Mouse (Mus musculus): ENCODE data around the gene Lcp2. TPM values are rescaled to one million over a fixed set of nuclear protein-coding genes. Genes with fewer than 3 reads are reported as not detected.

Lcp2 gene
- polyA plus RNA-seq, 1 experiment from 2014 or later, result 2.0 TPM

DNA sequence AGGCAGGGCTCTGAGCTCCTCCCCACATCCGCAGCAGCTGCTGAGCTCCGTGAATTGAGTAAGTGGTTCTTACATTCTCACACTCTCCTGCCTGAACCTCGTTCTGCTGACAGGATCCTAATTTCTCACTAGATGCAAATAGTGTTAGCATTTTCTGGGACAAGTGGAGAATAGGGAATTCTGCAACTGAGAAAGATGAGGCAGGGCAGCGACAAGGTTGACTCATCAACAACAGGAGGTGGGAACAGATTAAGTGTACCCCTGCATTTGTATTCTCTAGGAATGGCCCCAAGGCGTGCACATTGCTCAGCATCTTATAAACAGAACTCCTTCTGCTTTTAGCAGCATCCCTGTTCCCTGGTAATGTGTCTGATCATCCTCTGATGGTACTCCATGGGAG is 6.7 kb upstream of the Lcp2 start:
- H3K4me3 ChIP-seq (replicated peaks; ENCODE audit: low read length), result no peak overlapping the region
- no peak overlapping the region for H3K27ac ChIP-seq
- H3K4me1 ChIP-seq (replicated peaks; ENCODE audit: control insufficient read depth, insufficient read depth, low read length), result no peaks in the 10 kb centered on the region
- 78% methylated on average over 5 of the region's 5 CpGs for WGBS
- H3K9me3 ChIP-seq (ENCODE audit: control insufficient read depth, low read length), result no peaks in the 10 kb centered on the region
- no peaks in the 10 kb centered on the region for H3K36me3 ChIP-seq (replicated peaks; ENCODE audit: control insufficient read depth, insufficient read depth)
- H3K4me2 ChIP-seq (replicated peaks), result no peak overlapping the region
- no peak for ATAC-seq (ENCODE audit: low FRiP score)
- H3K9ac ChIP-seq, result no peak overlapping the region
- DNase-seq (ENCODE audit: low spot score), result no peak
- no peaks in the 10 kb centered on the region for H3K27me3 ChIP-seq (ENCODE audit: control insufficient read depth, insufficient read depth, low read length)

- no peak for DNase-seq (ENCODE audit: low spot score)
- Histone ChIP-seq H3K27ac (no peak overlapping the region), H3K4me1 (replicated peaks; ENCODE audit: control insufficient read depth, insufficient read depth, low read length) (no peaks in the 10 kb centered on the region), H3K36me3 (replicated peaks; ENCODE audit: control insufficient read depth, insufficient read depth) (no peaks in the 10 kb centered on the region), H3K4me3 (replicated peaks; ENCODE audit: low read length) (no peak overlapping the region), H3K4me2 (replicated peaks) (no peak overlapping the region), H3K9me3 (ENCODE audit: control insufficient read depth, low read length) (no peaks in the 10 kb centered on the region), H3K9ac (no peak overlapping the region), H3K27me3 (ENCODE audit: control insufficient read depth, insufficient read depth, low read length) (no peaks in the 10 kb centered on the region)
- no peak for ATAC-seq (ENCODE audit: low FRiP score)
- WGBS, result 82% methylated on average over 1 of the region's 1 CpGs
Observed at GRCm38 (mm10) chr11:34042808-34043207, 3.9 kb upstream of the Lcp2 start.

DNA sequence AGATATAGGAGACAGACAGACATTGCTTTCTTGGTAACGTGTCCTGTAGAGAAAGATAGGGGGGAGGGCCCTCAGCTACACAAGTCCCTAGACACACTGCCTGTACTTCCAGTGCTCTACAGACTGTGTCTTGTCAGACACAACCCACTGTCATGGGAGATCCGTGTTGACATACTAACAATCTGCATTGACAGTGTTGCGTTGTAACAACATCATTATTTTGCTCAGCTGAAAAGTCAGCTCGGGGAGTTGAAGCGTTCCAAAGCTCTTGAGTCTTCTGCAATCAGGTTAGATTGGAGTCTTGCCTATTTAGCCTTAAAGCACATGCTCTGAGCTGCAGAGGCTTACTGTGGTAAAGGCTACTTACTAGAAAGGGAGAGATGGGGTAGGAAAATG is 820 bp downstream of the Lcp2 start:
- Histone ChIP-seq H3K36me3 (replicated peaks; ENCODE audit: control insufficient read depth, insufficient read depth) (no peaks in the 10 kb centered on the region), H3K27me3 (ENCODE audit: control insufficient read depth, insufficient read depth, low read length) (no peaks in the 10 kb centered on the region), H3K4me1 (replicated peaks; ENCODE audit: control insufficient read depth, insufficient read depth, low read length) (no peaks in the 10 kb centered on the region), H3K27ac (no peak overlapping the region), H3K4me3 (replicated peaks; ENCODE audit: low read length) (no peak overlapping the region), H3K4me2 (replicated peaks) (no peak overlapping the region), H3K9me3 (ENCODE audit: control insufficient read depth, low read length) (no peaks in the 10 kb centered on the region), H3K9ac (no peak overlapping the region)
- ATAC-seq (ENCODE audit: low FRiP score) (no peak), DNase-seq (ENCODE audit: low spot score) (no peak)
- 84% methylated on average over 5 of the region's 5 CpGs for WGBS

DNA sequence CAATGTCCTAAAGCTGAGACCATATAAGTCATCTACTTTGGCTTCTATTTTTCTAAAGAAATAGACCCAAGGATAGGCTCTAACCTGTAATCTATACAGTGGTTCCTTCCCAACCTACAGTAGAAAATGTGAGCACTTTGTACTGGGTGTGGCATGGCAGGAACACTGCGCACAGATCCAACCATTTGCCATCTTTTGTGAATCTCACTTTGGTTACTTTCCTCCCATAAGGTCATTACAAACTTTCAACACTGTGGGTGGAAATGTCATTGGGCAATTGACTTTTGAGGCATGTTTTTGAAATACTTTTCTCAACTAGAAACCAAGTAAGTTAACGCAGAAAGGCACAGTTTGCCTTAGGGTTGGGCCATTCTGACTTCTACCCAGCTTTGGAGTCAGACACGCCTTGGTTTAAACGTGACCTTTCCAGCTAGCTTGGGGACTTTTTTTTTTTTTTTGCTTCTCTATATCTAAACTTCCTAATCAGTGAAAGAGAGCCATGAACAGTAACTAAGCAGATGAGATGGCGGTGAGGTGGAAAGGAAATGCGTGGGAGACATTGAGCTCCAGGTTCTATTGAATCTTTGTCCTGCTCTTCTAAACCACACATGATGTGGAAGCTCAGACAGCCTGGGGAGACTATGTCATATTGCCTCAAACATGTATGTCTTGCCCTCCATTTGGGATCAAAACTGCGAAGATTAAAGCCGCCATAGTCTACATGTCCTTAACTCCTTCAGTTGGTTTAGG is 1.8 kb downstream of the Lcp2 start:
- no peaks in the 10 kb centered on the region for H3K36me3 ChIP-seq (replicated peaks; ENCODE audit: control insufficient read depth, insufficient read depth)
- H3K4me3 ChIP-seq (replicated peaks; ENCODE audit: low read length), result no peak overlapping the region
- DNase-seq (ENCODE audit: low spot score), result no peak
- 93% methylated on average over 8 of the region's 8 CpGs for WGBS
- H3K27me3 ChIP-seq (ENCODE audit: control insufficient read depth, insufficient read depth, low read length), result no peaks in the 10 kb centered on the region
- ATAC-seq (ENCODE audit: low FRiP score), result no peak
- no peaks in the 10 kb centered on the region for H3K9me3 ChIP-seq (ENCODE audit: control insufficient read depth, low read length)
- H3K9ac ChIP-seq, result no peak overlapping the region
- H3K27ac ChIP-seq, result no peak overlapping the region
- no peak overlapping the region for H3K4me2 ChIP-seq (replicated peaks)
- no peaks in the 10 kb centered on the region for H3K4me1 ChIP-seq (replicated peaks; ENCODE audit: control insufficient read depth, insufficient read depth, low read length)

GRCm38 (mm10) chr11:34049125-34049379 is 2.3 kb downstream of the Lcp2 start:
- no peak for ATAC-seq (ENCODE audit: low FRiP score)
- Histone ChIP-seq H3K4me1 (replicated peaks; ENCODE audit: control insufficient read depth, insufficient read depth, low read length) (no peaks in the 10 kb centered on the region), H3K4me3 (replicated peaks; ENCODE audit: low read length) (no peak overlapping the region), H3K9me3 (ENCODE audit: control insufficient read depth, low read length) (no peaks in the 10 kb centered on the region), H3K9ac (no peak overlapping the region), H3K27ac (no peak overlapping the region), H3K36me3 (replicated peaks; ENCODE audit: control insufficient read depth, insufficient read depth) (no peaks in the 10 kb centered on the region), H3K4me2 (replicated peaks) (no peak overlapping the region), H3K27me3 (ENCODE audit: control insufficient read depth, insufficient read depth, low read length) (no peaks in the 10 kb centered on the region)
- 94% methylated on average over 1 of the region's 1 CpGs for WGBS
- DNase-seq (ENCODE audit: low spot score), result no peak

DNA sequence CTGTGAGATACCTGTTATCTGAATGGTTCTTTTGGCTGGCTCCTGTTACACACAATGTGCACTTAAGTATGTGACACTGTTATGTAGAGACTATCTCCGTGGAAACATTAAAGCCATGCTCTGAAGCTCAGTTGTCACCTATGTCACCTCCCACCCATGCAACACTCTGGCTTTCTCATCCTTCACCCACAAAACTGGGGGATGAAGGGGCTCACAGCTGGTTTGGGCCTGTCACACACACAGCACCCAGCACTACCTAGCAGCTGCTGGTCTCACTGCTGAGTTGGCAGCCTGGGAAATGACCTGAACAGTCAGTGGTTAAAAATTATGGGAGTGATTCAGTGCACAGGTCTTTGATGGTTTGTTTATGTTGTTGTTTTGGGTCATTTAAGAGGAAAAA is 3.3 kb downstream of the Lcp2 start:
- no peak for ATAC-seq (ENCODE audit: low FRiP score)

GRCm38 (mm10) chr11:34050643-34051042 is 3.9 kb downstream of the Lcp2 start:
- no peak for DNase-seq (ENCODE audit: low spot score)
- no peak for ATAC-seq (ENCODE audit: low FRiP score)
- H3K9me3 ChIP-seq (ENCODE audit: control insufficient read depth, low read length), result no peaks in the 10 kb centered on the region
- H3K9ac ChIP-seq, result no peak overlapping the region
- H3K4me1 ChIP-seq (replicated peaks; ENCODE audit: control insufficient read depth, insufficient read depth, low read length), result no peaks in the 10 kb centered on the region
- H3K27me3 ChIP-seq (ENCODE audit: control insufficient read depth, insufficient read depth, low read length), result no peaks in the 10 kb centered on the region
- H3K27ac ChIP-seq, result no peak overlapping the region
- H3K4me3 ChIP-seq (replicated peaks; ENCODE audit: low read length), result no peak overlapping the region
- no peaks in the 10 kb centered on the region for H3K36me3 ChIP-seq (replicated peaks; ENCODE audit: control insufficient read depth, insufficient read depth)
- no peak overlapping the region for H3K4me2 ChIP-seq (replicated peaks)
- WGBS, result 78% methylated on average over 2 of the region's 2 CpGs

More for the DNA sequence above, 3.3 kb downstream of the Lcp2 start:
- Histone ChIP-seq H3K9ac (no peak overlapping the region), H3K4me1 (replicated peaks; ENCODE audit: control insufficient read depth, insufficient read depth, low read length) (no peaks in the 10 kb centered on the region), H3K4me3 (replicated peaks; ENCODE audit: low read length) (no peak overlapping the region), H3K4me2 (replicated peaks) (no peak overlapping the region), H3K36me3 (replicated peaks; ENCODE audit: control insufficient read depth, insufficient read depth) (no peaks in the 10 kb centered on the region), H3K9me3 (ENCODE audit: control insufficient read depth, low read length) (no peaks in the 10 kb centered on the region), H3K27ac (no peak overlapping the region), H3K27me3 (ENCODE audit: control insufficient read depth, insufficient read depth, low read length) (no peaks in the 10 kb centered on the region)
- DNase-seq (ENCODE audit: low spot score), result no peak
- 97% methylated on average over 1 of the region's 1 CpGs for WGBS

- WGBS, result 88% methylated on average over 6 of the region's 6 CpGs
- no peak overlapping the region for H3K9ac ChIP-seq
- no peaks in the 10 kb centered on the region for H3K36me3 ChIP-seq (replicated peaks; ENCODE audit: control insufficient read depth, insufficient read depth)
- no peak overlapping the region for H3K4me3 ChIP-seq (replicated peaks; ENCODE audit: low read length)
- H3K27ac ChIP-seq, result no peak overlapping the region
- no peaks in the 10 kb centered on the region for H3K27me3 ChIP-seq (ENCODE audit: control insufficient read depth, insufficient read depth, low read length)
- DNase-seq (ENCODE audit: low spot score), result no peak
- ATAC-seq (ENCODE audit: low FRiP score), result no peak
- no peak overlapping the region for H3K4me2 ChIP-seq (replicated peaks)
- no peaks in the 10 kb centered on the region for H3K4me1 ChIP-seq (replicated peaks; ENCODE audit: control insufficient read depth, insufficient read depth, low read length)
- no peaks in the 10 kb centered on the region for H3K9me3 ChIP-seq (ENCODE audit: control insufficient read depth, low read length)
Observed at GRCm38 (mm10) chr11:34053031-34053818, 6.5 kb downstream of the Lcp2 start.

DNA sequence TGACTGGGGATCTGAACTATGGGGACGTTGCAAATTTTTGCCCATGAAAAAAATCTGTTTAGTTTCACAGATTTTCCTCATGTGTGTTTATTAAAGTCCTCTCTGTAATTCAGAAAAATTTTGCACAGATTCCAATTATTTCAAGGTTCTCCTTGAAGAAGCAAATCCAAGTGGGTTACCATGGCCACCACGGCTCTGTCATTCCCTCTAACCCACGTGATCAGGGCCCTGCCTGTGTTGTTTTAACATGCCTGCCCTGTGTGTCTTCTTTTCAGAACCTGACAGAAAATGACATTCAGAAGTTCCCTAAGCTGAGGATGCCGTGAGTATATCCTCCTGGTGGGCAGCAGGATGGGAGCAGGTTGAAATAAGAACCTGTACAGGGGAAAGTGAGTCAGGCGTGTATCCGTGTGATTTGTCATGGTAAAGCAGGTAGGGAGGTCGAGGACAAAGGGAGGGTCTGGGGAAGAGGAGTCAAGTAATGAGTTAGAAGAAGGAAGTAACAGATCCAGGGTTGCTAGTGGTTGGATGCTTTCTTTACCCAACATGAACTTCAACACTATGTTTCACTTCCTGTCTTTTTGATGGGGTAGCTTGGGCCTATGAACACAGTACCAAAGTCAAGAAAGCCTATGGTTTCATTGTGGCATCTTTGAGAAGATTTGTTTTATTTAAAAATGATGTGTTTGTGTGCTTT is 7.5 kb downstream of the Lcp2 start:
- H3K27ac ChIP-seq, result no peak overlapping the region
- H3K4me1 ChIP-seq (replicated peaks; ENCODE audit: control insufficient read depth, insufficient read depth, low read length), result no peaks in the 10 kb centered on the region
- H3K4me3 ChIP-seq (replicated peaks; ENCODE audit: low read length), result no peak overlapping the region
- no peak overlapping the region for H3K4me2 ChIP-seq (replicated peaks)
- ATAC-seq (ENCODE audit: low FRiP score), result no peak
- no peak overlapping the region for H3K9ac ChIP-seq
- 78% methylated on average over 7 of the region's 7 CpGs for WGBS
- no peaks in the 10 kb centered on the region for H3K27me3 ChIP-seq (ENCODE audit: control insufficient read depth, insufficient read depth, low read length)
- DNase-seq (ENCODE audit: low spot score), result no peak
- H3K36me3 ChIP-seq (replicated peaks; ENCODE audit: control insufficient read depth, insufficient read depth), result no peaks in the 10 kb centered on the region
- no peaks in the 10 kb centered on the region for H3K9me3 ChIP-seq (ENCODE audit: control insufficient read depth, low read length)
